In the genomic region with DNA sequence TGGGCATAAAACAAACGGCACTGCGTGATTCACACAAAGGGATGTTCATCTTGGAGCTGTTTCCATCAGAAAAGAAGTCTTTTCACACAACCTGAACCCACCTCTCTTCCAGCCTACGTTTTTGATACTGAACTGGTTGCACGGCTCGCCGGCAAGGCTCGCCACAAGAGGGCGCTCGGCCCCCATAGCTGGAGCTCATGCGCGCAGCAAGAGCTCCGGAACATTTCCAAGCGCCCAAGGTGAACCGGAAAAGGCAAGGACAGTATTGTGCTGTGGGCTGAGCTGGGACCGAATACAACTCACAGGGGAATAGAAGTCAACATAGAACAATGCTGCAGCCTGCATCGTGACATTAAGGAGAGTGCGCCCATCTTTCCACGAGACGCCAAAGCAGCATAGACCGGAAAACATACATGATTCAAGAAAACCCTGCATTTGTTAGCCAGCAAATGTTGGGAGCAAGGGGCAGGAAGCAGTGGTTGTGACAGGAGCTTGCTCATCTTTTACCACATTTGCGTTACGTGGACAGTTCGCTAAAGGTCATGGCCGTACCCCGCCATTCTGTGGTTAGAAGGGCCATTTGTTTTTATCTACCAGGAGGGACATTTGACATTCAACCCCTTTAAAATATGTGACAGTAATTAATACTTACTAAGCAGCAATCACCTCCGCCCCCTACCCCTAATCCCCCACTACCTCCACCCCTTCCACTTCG, we compare ENCODE assay signal across 8 mouse cellular contexts. TPM values are rescaled to one million over a fixed set of nuclear protein-coding genes. Genes with fewer than 3 reads are reported as not detected.
DNase-seq lines count a peak whose midpoint lies in the region; ATAC-seq lines count a peak whose summit lies in the region.

No protein-coding gene starts in this region.

- peak; percentile 92 to 97 for DNase-seq in adrenal gland, adult (ENCODE audit: inconsistent age in 2 of 2, low spot score in 1 of 2)
- DNase-seq in embryo, embryonic 10 days (ENCODE audit: low spot score): peak; percentile 92
- DNase-seq in gastrocnemius, postnatal 25 days: peak; percentile 54
- DNase-seq in left cerebral cortex, adult 9 months (ENCODE audit: low spot score in 2 of 2): peak; percentile 52 to 90
- peak; percentile 99 for DNase-seq in right cerebral cortex, postnatal 4 days
- peak; percentile 73 for DNase-seq in yolk sac, embryonic 10.5 days (ENCODE audit: low spot score)

- peak; percentile 65 for ATAC-seq in inflammation-experienced regulatory T-cells, adult 6 months
- peak; percentile 82 for ATAC-seq in megakaryocyte progenitor cell, adult 5-6 weeks (replicated peaks; ENCODE audit: poor library complexity)

RNA-seq across cellular contexts. Expression of gene Gm45623, which starts 53.3 kb away (rescaled TPM):
- total RNA-seq in gastrocnemius, postnatal 25 days (2021): not detected
- polyA plus RNA-seq in inflammation-experienced regulatory T-cells, adult 6 months (2017; shearing (Covaris generic)): not detected
- total RNA-seq in megakaryocyte progenitor cell, adult 5-6 weeks (2015): not detected in 2 replicates
- total RNA-seq in megakaryocyte progenitor cell, adult 5-6 weeks (2017): not detected in 2 replicates

Comparison
In these comparisons a context has a peak if more than half of its experiments do, and no peak if none do; other contexts are left out.
1. Peak in every context shown above with its lines: DNase-seq and ATAC-seq.